ENCODE assay signal across 14 mouse cellular contexts in the genomic region with DNA sequence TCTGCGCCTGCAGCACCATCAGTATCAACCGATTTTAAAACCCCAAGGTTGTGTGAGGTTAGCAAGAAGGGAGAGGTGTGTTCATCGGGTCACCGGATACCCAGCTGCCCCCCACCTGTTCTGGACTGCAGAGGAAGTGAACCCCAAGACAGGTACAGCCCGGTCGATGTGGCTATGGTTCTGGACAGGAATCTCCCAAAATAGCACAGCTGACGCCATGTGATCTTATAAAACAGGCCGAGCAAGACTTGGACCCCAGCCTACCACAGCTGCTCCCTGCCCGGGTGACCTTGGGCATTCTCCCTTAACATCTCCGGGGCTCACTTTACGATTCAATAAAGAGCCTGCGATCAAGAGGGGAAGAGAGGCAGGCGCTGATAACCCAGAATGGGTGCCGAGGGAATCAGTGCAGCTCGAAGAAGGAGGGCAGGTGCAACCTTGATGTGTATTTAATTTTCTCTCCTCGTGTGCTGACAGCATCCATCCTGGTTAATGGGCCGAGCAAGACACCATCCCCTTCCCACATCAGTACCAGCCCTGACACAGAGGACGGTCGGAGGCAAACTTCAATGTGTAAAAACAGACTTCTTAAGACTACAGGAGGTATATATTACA. TPM values are rescaled to one million over a fixed set of nuclear protein-coding genes. Genes with fewer than 3 reads are reported as not detected.
DNase-seq lines count a peak whose midpoint lies in the region; ATAC-seq and TF ChIP-seq lines count a peak whose summit lies in the region.
"Had no signal": no experiment of that assay in that cellular context is flagged by ENCODE, and none has a peak within 500 bp of the region (broad histone marks: within the 10 kb centered on the region; RNA-seq: fewer than 3 reads in every experiment).

No protein-coding gene starts in this region.

- H3K9ac ChIP-seq in hindbrain, embryonic 14.5 days: no peak overlapping the region
- no peak overlapping the region for H3K9ac ChIP-seq in stomach, postnatal 0 days (ENCODE audit: low read length)
- H3K9ac ChIP-seq: limb, embryonic 12.5 days had no signal

- DNase-seq in heart, adult 18-20 months: peak; percentile 67 to 75
- no peak for DNase-seq in heart, postnatal 25 days (ENCODE audit: low spot score)
- DNase-seq in adrenal gland, postnatal 14 days: peak; percentile 47
- DNase-seq in gastrocnemius, postnatal 36 days: peak; percentile 55 to 67
- no peak for DNase-seq in hindbrain, embryonic 14.5 days (ENCODE audit: low spot score)
- DNase-seq in frontal cortex, postnatal 10 days (ENCODE audit: low spot score in 2 of 2): no peak
- DNase-seq in stomach, postnatal 0 days (ENCODE audit: low spot score): no peak
- DNase-seq: cerebellum, postnatal 14 days; lung, postnatal 10 days; right cerebral cortex, postnatal 4 days; thymus, postnatal 36 days had no signal

- peak overlapping the region; percentile 57; the same call in 1 of the 2 replicates for H3K27ac ChIP-seq in hindbrain, embryonic 14.5 days
- no peak overlapping the region for H3K27ac ChIP-seq in stomach, postnatal 0 days (replicated peaks)
- H3K27ac ChIP-seq: limb, embryonic 12.5 days had no signal

- H3K4me3 ChIP-seq in hindbrain, embryonic 14.5 days (replicated peaks; ENCODE audit: low read length): no peak overlapping the region
- H3K4me3 ChIP-seq in stomach, postnatal 0 days (ENCODE audit: low read depth, low read length): no peak overlapping the region
- H3K4me3 ChIP-seq: erythroblast, embryonic 14.5 days; limb, embryonic 12.5 days had no signal

- no peaks in the 10 kb centered on the region for H3K9me3 ChIP-seq in hindbrain, embryonic 14.5 days (ENCODE audit: control insufficient read depth, low read length)
- H3K9me3 ChIP-seq in stomach, postnatal 0 days (ENCODE audit: control insufficient read depth, low read length): no peaks in the 10 kb centered on the region
- H3K9me3 ChIP-seq: limb, embryonic 12.5 days had no signal

- peak; percentile 26; the same call in 1 of the 2 replicates for ATAC-seq in hindbrain, embryonic 14.5 days (ENCODE audit: low FRiP score)
- ATAC-seq in megakaryocyte progenitor cell, adult 5-6 weeks (replicated peaks; ENCODE audit: poor library complexity): no peak
- ATAC-seq in stomach, postnatal 0 days (ENCODE audit: low FRiP score, low TSS enrichment): no peak

- WGBS in hindbrain, embryonic 14.5 days: 43% methylated on average over 19 of the region's 19 CpGs
- 67% methylated on average over 19 of the region's 19 CpGs for WGBS in stomach, postnatal 0 days

- TF ChIP-seq EP300 in stomach, postnatal 0 days (optimal IDR thresholded peaks at IDR 0.05): no peak

- no peak overlapping the region for H3K4me2 ChIP-seq in hindbrain, embryonic 14.5 days (replicated peaks)
- no peak overlapping the region for H3K4me2 ChIP-seq in stomach, postnatal 0 days (replicated peaks; ENCODE audit: low read depth)
- H3K4me2 ChIP-seq: limb, embryonic 12.5 days had no signal

- 0 out of 2 replicates have a peak, but pooled peaks cover 3% of the 10 kb centered on the region for H3K36me3 ChIP-seq in hindbrain, embryonic 14.5 days (replicated peaks; ENCODE audit: control insufficient read depth, insufficient read depth)
- no peaks in the 10 kb centered on the region for H3K36me3 ChIP-seq in stomach, postnatal 0 days (ENCODE audit: control insufficient read depth, insufficient read depth, low read length)
- H3K36me3 ChIP-seq: limb, embryonic 12.5 days had no signal

- peaks cover 41% of the 10 kb centered on the region for H3K4me1 ChIP-seq in hindbrain, embryonic 14.5 days (replicated peaks; ENCODE audit: control insufficient read depth, insufficient read depth, low read length)
- no peaks in the 10 kb centered on the region for H3K4me1 ChIP-seq in stomach, postnatal 0 days (replicated peaks; ENCODE audit: control insufficient read depth, insufficient read depth)

- no peaks in the 10 kb centered on the region for H3K27me3 ChIP-seq in hindbrain, embryonic 14.5 days (ENCODE audit: control insufficient read depth, insufficient read depth, low read length)
- H3K27me3 ChIP-seq in stomach, postnatal 0 days (ENCODE audit: control insufficient read depth, insufficient read depth, low read length): no peaks in the 10 kb centered on the region

- TF ChIP-seq CTCF in stomach, postnatal 0 days (IDR thresholded peaks at IDR 0.05; ENCODE audit: low read depth): no peak

- intact Hi-C loops in heart, postnatal 25 days (cut with DNase I): loop anchor here (5.0 kb wide), 1 partner anchor 522 kb away; no protein-coding TSS in a partner anchor
- intact Hi-C loops in gastrocnemius, postnatal 36 days (cut with DNase I): no loop called here

RNA-seq across cellular contexts. Expression of a gene that starts 36.7 kb away (rescaled TPM):
- 1 to 10 TPM; 8.1 to 8.4 TPM for total RNA-seq in heart, adult 18-20 months (2021)
- 10 to 100 TPM in 1 of 2 experiments, 1 to 10 TPM in 1; 7.9 to 10.1 TPM for total RNA-seq in heart, postnatal 25 days (2021)
- 12.0 and 12.9 TPM in 2 replicates for total RNA-seq in adrenal gland, postnatal 14 days (2021)
- total RNA-seq in gastrocnemius, postnatal 36 days (2021): 1 to 10 TPM; 5.9 to 6.5 TPM
- 3.1 and 3.2 TPM in 2 replicates for polyA plus RNA-seq in hindbrain, embryonic 14.5 days (2014; fragmentation: Nextera tagmentation; extraction: Ambion mirVana)
- 10.0 and 12.1 TPM in 2 replicates for total RNA-seq in megakaryocyte progenitor cell, adult 5-6 weeks (2015)
- total RNA-seq in megakaryocyte progenitor cell, adult 5-6 weeks (2017): 7.8 and 9.3 TPM in 2 replicates
- 0.82 and 1.0 TPM in 2 replicates for polyA plus RNA-seq in stomach, postnatal 0 days (2015; fragmentation: Nextera tagmentation; extraction: Ambion mirVana)

Comparison
In these comparisons a context has a peak if more than half of its experiments do, and no peak if none do; other contexts are left out.
1. DNase-seq: peak in heart, adult 18-20 months (2 of 2), adrenal gland, postnatal 14 days (single experiment) and gastrocnemius, postnatal 36 days (2 of 2); none in heart, postnatal 25 days (single experiment), hindbrain, embryonic 14.5 days (single experiment), frontal cortex, postnatal 10 days (0 of 2) and stomach, postnatal 0 days (single experiment).